Mouse (Mus musculus) spleen, adult 2 months (tissue): ENCODE measurements around the gene Mthfd1. TPM values are rescaled to one million over a fixed set of nuclear protein-coding genes. Genes with fewer than 3 reads are reported as not detected.

Source experiments
- DNase-seq, 2 experiments: peaks; one replicate each; pipeline versions ENCODE4 v3.0.0 to v3.0.0-alpha.2; 2012 to 2021; ENCODE audit warnings: low spot score in 2 of 2, low read depth in 1 of 2
- H3K27ac ChIP-seq: fragments of 200-500 bp; 2 replicates; pipeline ENCODE4 v1.5.1; 2012; ENCODE audit warnings: low read length, inconsistent platforms; ENCODE audit not compliant: insufficient read depth
- H3K27me3 ChIP-seq: fragments of 200-500 bp; 2 replicates; pipeline ENCODE4 v1.6.1; 2012; ENCODE audit warnings: mild to moderate bottlenecking, moderate library complexity, low read length, inconsistent platforms; ENCODE audit not compliant: control insufficient read depth, insufficient read depth
- H3K36me3 ChIP-seq: fragments of 200-500 bp; 2 replicates; pipeline ENCODE4 v1.6.1; 2012; ENCODE audit warnings: mild to moderate bottlenecking, low read length, inconsistent platforms; ENCODE audit not compliant: control insufficient read depth, insufficient read depth
- H3K4me1 ChIP-seq: fragments of 200-500 bp; 2 replicates; pipeline ENCODE4 v1.6.1; 2011; ENCODE audit warnings: inconsistent platforms; ENCODE audit not compliant: control insufficient read depth, insufficient read depth, insufficient read length
- H3K4me3 ChIP-seq: fragments of 200-500 bp; 2 replicates; pipeline ENCODE4 v1.5.1; 2011; ENCODE audit warnings: mild to moderate bottlenecking, inconsistent platforms; ENCODE audit not compliant: insufficient read depth, insufficient read length; ENCODE audit errors: extremely low read depth
- CTCF ChIP-seq: fragments of 200-500 bp; IDR thresholded peaks from 2 replicates; pipeline ENCODE4 v1.5.1; 2011; ENCODE audit warnings: mild to moderate bottlenecking, inconsistent platforms; ENCODE audit not compliant: insufficient read depth, insufficient read length, insufficient replicate concordance; ENCODE audit errors: extremely low read depth
- POLR2A ChIP-seq: fragments of 200-500 bp; IDR thresholded peaks from 2 replicates; pipeline ENCODE4 v1.6.1; 2011; ENCODE audit warnings: low read depth, low read length, inconsistent platforms
- WGBS: fragments of 180-500 bp; shearing (Covaris S2); methylation state at CpG from one replicate; pipeline ENCODE4 v1.1.7; 2018; 5-methylcytosine and 5-hydroxymethylcytosine counted together
- polyA plus RNA-seq: library from polyadenylated mRNA; depleted of rRNA; stranded (reverse); fragments of >200 nt; gene quantifications from 2 replicates; pipeline ENCODE4 v1.2.3, GENCODE M21; 2012

Mthfd1 gene
- polyA plus RNA-seq, 1 experiment: 17.3 TPM

DNA sequence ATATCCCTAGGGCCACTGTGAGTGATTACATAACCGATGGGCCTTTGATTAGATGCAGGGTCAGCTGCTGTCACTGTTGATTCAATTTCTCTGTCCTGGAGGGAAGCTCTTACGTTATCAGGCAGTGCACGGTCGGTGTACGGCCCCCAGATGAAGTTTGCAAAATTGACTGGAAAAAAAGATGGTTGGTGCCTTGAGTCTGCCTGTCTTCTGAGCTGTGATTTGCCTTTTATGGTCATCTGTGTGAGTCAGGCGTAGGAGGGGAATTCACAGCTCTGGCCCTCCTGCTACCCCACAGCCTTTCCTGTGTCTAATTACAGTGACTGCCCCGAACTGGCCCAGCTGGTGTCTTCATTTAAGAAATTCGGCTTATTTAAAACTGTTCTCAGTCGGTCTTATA, 52.9 kb downstream of the Mthfd1 start:
- Histone ChIP-seq H3K36me3 (peaks cover 15% of the 10 kb centered on the region; the same call in 1 of the 2 replicates), H3K4me3 (no peak overlapping the region), H3K27ac (peak overlapping the region; percentile 82; the same call in 1 of the 2 replicates), H3K4me1 (peaks cover 5% of the 10 kb centered on the region; the same call in 1 of the 2 replicates), H3K27me3 (no peaks in the 10 kb centered on the region)
- peak; percentile 8 to 14 for DNase-seq
- TF ChIP-seq CTCF: no peak
- TF ChIP-seq POLR2A: no peak
- 71% methylated on average over 9 of the region's 9 CpGs for WGBS

DNA sequence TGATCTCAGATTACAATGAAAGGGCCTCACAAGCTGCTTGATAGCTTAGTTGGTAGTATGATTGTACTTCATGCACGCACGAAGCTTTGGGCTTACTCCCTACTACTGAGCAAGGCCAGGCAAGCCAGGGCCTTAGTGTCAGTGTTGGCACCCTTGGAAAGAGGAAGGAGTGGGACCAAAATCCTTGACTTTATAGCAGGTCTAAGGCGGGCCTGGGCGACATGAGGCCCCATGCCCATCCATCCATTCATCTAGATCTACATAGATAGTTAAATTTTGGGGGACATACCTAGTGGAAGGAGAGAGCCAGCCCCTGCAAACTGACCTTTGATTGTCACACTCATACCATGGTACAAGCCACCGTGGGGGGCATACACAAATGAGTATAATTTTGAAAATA, 53.3 kb downstream of the Mthfd1 start:
- TF ChIP-seq POLR2A (no peak), CTCF (no peak)
- Histone ChIP-seq H3K27me3 (no peaks in the 10 kb centered on the region), H3K36me3 (peaks cover 19% of the 10 kb centered on the region), H3K27ac (peak overlapping the region; percentile 82), H3K4me1 (peaks cover 5% of the 10 kb centered on the region; the same call in 1 of the 2 replicates), H3K4me3 (no peak overlapping the region)
- 81% methylated on average over 5 of the region's 5 CpGs for WGBS
- no peak for DNase-seq

DNA sequence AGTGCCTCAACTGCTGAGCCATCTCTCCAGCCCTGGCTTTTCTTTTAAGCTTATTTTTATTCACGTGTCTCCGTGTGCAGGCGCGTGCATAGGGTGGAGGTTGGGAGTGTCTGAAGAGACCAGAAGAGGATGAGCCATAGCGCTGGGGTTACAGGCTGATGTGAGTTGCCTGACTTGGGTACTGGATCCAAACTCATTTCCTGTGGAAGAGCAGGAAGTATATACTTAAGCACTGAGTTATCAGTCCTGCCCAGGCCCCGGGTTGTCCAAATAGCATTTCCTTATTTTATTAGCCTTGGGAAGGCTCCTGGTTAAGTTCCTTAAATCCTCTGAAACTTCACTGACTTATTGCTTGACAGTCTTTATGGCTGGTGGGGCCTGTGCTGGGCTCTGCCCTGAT, 54.9 kb downstream of the Mthfd1 start:
- H3K4me3 ChIP-seq: no peak overlapping the region
- no peak for DNase-seq
- H3K4me1 ChIP-seq: peaks cover 5% of the 10 kb centered on the region; the same call in 1 of the 2 replicates
- TF ChIP-seq CTCF: no peak
- no peak for TF ChIP-seq POLR2A
- WGBS: 82% methylated on average over 6 of the region's 6 CpGs
- H3K36me3 ChIP-seq: peaks cover 12% of the 10 kb centered on the region
- no peak overlapping the region for H3K27ac ChIP-seq
- no peaks in the 10 kb centered on the region for H3K27me3 ChIP-seq

DNA sequence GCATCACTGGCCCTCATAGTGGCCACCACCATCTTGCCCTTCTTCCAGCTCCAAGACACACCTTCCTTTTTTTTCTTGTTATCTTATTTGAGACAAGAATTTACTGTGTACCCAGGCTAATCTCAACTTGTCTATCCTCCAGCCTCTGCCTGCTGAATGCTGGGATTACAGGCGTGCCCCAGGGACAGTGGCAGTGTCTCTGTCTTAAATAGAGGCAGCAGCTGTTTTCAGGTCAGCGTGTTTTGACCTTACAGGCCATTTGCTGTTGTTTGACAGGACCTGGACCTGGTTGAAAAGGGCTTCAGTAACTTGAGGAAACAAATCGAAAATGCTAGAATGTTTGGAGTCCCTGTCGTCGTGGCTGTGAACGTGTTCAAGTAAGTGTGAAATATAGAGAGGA, 55.5 kb downstream of the Mthfd1 start:
- Histone ChIP-seq H3K4me3 (no peak overlapping the region), H3K36me3 (peaks cover 13% of the 10 kb centered on the region), H3K27me3 (no peaks in the 10 kb centered on the region), H3K27ac (no peak overlapping the region), H3K4me1 (peaks cover 5% of the 10 kb centered on the region; the same call in 1 of the 2 replicates)
- WGBS: 93% methylated on average over 6 of the region's 6 CpGs
- no peak for DNase-seq
- TF ChIP-seq POLR2A: no peak
- no peak for TF ChIP-seq CTCF

DNA sequence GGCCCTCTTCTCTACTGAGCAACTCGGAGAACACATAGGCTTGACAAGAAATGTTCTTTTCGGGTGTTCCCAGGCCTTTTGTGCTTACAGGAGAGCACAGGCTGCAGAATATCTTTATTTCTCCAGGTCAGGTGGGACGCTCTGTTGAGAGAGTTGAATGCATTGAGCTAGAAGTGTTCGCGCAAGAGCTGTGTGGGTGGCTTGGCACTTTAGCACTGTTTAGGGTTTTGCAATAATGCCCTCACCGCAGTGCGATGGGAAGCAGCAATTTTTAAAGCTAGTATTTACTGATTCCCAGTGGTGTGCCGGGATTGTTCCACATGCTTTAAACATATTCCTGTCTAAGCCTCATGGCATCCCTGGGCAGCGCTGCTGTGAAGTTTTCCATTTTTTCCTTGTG, 56.1 kb downstream of the Mthfd1 start:
- DNase-seq: no peak
- H3K4me3 ChIP-seq: no peak overlapping the region
- WGBS: 95% methylated on average over 9 of the region's 9 CpGs
- peaks cover 13% of the 10 kb centered on the region for H3K36me3 ChIP-seq
- TF ChIP-seq POLR2A: no peak
- no peak overlapping the region for H3K27ac ChIP-seq
- peaks cover 5% of the 10 kb centered on the region; the same call in 1 of the 2 replicates for H3K4me1 ChIP-seq
- no peaks in the 10 kb centered on the region for H3K27me3 ChIP-seq

DNA sequence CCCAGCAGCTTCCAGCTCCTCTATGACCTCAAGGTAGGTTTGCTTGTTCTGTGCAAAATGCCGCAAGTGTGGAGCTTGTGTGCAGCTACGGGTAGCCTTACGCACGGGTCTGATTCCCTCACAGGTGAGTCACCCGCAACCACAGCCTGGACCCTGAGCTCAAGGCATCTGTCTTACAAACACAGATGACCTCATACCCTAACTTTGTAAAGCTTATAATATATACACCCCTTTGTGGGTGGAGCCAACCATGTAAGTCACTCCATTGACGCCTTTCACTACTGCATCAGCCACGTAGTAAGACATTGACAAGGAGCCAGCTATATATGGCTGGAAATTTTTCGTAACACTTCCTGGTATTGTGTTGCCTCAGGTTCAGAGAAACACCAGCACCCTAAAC, 56.9 kb downstream of the Mthfd1 start:
- Histone ChIP-seq H3K4me3 (no peak overlapping the region), H3K4me1 (peaks cover 5% of the 10 kb centered on the region; the same call in 1 of the 2 replicates), H3K27ac (no peak overlapping the region), H3K27me3 (no peaks in the 10 kb centered on the region), H3K36me3 (peaks cover 13% of the 10 kb centered on the region)
- no peak for TF ChIP-seq CTCF
- no peak for TF ChIP-seq POLR2A
- WGBS: 93% methylated on average over 8 of the region's 8 CpGs
- no peak for DNase-seq

DNA sequence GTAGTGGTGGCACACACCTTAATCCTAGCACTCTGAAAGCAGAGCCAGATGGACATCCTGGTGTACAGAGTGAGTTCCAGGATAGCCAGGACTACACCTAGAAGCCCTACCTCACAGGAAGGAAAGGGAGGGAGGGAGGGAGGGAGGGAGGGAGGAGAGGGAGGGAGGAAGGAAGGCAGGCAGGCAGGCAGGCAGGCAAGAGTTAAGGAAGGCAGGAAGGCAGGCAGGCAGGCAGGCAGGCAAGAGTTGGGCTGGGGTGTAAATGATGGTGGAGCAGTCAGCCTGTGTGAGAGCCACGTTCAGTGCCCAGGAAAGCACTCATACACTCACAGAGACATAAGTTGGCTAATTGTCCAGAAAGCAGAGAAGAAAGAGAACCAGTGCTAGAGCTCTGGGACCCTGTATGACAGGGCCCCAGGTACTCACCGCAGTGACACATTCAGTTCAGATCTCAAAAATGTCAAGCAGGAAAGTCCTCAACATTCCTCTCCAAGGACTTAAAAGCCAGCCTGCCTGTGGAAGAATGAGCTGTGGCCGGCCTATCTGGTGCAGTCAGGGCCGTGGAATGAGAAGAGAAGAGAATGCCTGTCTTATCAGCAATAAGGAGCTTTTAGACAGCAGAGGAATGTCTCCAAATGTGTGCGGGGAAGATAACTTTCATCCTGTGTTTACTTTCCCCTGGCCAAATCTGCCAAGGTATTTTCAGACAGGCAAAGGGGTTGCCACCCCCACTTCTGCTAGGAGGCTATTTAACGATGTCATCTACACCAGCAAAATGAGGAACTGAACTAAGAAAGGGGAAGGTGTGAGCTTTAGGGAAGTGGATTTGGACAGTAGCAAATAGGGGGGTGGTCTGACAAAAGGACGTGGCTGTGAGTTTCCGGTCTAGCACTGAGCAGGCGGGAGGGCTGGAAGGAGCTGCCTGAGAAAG, 63.4 kb downstream of the Mthfd1 start:
- peaks cover 1% of the 10 kb centered on the region; the same call in 1 of the 2 replicates for H3K36me3 ChIP-seq
- peaks cover 8% of the 10 kb centered on the region; the same call in 1 of the 2 replicates for H3K4me1 ChIP-seq
- no peaks in the 10 kb centered on the region for H3K27me3 ChIP-seq
- DNase-seq: peak; percentile 42 to 62
- H3K27ac ChIP-seq: peak overlapping the region; percentile 82
- no peak for TF ChIP-seq CTCF
- TF ChIP-seq POLR2A: no peak
- H3K4me3 ChIP-seq: peak overlapping the region; percentile 34; the same call in 1 of the 2 replicates
- WGBS: 18% methylated on average over 9 of the region's 9 CpGs
